Mouse (Mus musculus): ENCODE data around the gene Thada.

GRCm38 (mm10) chr17:84147183-84148108 is 318.6 kb downstream of the Thada start:
- TF ChIP-seq POLR2AphosphoS2 (IDR thresholded peaks at IDR 0.05; ENCODE audit: low read depth, low read length) = no peak
- TF ChIP-seq UBTF (IDR thresholded peaks at IDR 0.05; ENCODE audit: low read depth, low read length) = no peak
- TF ChIP-seq ZNF384 (IDR thresholded peaks at IDR 0.05; ENCODE audit: low read depth, low read length) = no peak
- no peak for TF ChIP-seq CTCF (conservative IDR thresholded peaks at IDR 0.05 in 1 of 2, IDR thresholded peaks at IDR 0.05 in 1 of 2; ENCODE audit: low read depth in 2 of 2, low read length in 2 of 2)
- no peak for TF ChIP-seq TCF12 (IDR thresholded peaks at IDR 0.05; ENCODE audit: low read depth, low read length)
- TF ChIP-seq ETS1 (conservative IDR thresholded peaks at IDR 0.05; ENCODE audit: low read depth, low read length) = no peak

Data from CH12.LX (cell line).